Mouse (Mus musculus) monocyte, adult 5-6 weeks (primary cell): Measurements from ENCODE around the gene Pbx1. TPM values are rescaled to one million over a fixed set of nuclear protein-coding genes. Genes with fewer than 3 reads are reported as not detected.

Experiments used
- ATAC-seq: fragments of 153-309, 156-312 bp; replicated peaks from 2 replicates; pipeline ENCODE4 v1.8.0; 2017; ENCODE audit warnings: mild to moderate bottlenecking; ENCODE audit not compliant: low TSS enrichment, insufficient number of reproducible peaks, severe bottlenecking, poor library complexity, low FRiP score
- total RNA-seq: library from RNA; stranded (forward); fragments of 200-1000, 200-491, 200-594 nt; gene quantifications from 3 replicates; pipeline ENCODE4 v1.2.3, GENCODE M21; 2017

Gene Pbx1
- total RNA-seq, 1 experiment from 2014 or later, result 5.4 TPM

DNA sequence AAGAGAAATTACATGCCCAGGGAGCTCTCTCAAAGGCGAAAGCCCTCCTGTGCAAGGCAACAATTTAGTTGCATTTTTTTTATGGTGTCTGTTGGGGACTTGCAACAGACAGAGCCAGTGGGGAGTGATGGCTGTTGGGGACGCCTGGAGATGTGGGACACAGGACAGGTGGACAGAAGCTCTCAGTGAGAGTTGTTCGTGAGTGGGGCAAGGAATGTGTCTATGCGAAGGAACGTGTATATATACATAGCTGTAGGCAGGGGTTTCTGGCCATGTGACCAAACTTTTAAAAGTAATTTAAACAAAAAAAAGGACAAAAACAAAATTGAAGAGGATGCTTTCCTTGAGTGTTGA lies 39.6 kb downstream of the Pbx1 start:
- ATAC-seq, result no peak

- no peak for ATAC-seq
Observed at GRCm38 (mm10) chr1:168391617-168392499, 40.2 kb downstream of the Pbx1 start.

DNA sequence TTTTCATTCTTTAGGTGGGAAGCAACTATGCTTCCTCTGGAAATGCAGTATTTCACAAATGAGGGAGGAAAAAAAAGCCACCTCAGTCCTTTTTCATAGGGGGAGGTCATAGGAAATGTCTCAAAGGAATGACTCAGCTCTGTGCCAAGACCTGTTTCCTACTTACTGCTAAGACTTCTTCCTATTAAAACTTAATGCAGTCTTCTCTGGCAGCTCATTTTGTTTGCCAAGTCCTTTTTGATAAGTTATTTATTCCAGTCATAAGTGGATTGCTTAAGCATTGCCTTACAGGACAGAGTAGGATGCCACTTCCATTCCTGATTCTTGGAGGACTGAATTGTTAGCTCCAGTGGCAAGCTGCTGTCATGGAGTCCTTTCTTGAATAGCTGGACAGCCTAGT lies 41.3 kb downstream of the Pbx1 start:
- no peak for ATAC-seq

- no peak for ATAC-seq
Observed at GRCm38 (mm10) chr1:168386159-168386558, 45.9 kb downstream of the Pbx1 start.

DNA sequence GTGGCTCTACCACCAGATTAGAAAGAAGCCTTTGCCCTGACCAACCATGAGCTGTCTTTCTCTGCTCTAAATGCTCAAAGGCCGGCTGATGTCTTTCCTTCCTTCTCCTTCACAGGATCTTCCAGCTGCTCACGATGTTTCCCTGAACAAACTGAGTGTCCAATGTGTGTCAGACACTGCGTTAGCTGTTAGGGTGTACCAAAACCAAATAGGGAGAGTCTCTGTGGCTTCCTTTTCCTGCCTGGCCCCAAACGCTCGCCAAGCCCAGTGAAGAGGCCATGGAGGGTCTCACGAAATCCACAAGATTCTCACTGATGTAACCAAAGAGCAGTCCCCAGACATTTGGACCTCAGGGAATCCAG lies 47.5 kb downstream of the Pbx1 start:
- no peak for ATAC-seq

DNA sequence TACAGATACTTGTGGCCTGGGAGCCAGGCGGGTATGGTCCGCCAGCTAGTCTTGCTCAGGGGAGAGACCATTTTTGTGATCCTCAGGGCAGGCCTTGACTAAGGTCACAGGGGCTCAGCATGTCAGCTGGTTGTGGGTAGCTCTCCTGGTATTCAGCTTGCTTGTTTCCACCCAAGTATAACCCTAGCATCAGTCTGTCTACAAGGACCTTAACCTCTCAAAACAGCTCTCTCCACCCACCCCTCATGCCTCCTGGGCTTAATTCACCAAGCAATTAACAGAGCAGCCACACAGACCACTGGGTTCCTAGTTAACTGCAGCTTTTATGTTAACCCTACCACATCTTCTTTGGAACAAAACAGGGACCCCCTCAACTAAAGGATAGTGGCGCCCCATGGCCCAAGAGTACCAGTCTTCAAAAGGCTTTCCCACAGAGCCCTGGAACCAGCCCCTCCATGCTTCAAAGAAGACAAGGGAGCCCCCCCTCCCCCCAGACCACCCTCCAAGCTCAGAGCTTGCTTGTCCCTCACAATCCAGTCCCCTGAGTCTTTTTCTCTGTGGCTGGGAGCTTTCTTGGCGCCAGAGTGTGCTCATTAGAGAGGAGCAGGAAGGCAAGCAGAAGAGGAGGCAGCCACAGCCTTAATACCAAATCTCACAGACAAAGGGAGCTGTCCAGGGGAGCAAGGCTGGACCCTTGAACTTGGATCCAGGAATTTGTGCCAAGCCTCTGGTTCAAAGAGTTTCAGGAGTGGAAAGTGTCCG lies 48.1 kb downstream of the Pbx1 start:
- ATAC-seq, result no peak

- no peak for ATAC-seq
Observed at GRCm38 (mm10) chr1:168382823-168383157, 49.3 kb downstream of the Pbx1 start.

- no peak for ATAC-seq
Observed at GRCm38 (mm10) chr1:168382106-168382822, 49.8 kb downstream of the Pbx1 start.

DNA sequence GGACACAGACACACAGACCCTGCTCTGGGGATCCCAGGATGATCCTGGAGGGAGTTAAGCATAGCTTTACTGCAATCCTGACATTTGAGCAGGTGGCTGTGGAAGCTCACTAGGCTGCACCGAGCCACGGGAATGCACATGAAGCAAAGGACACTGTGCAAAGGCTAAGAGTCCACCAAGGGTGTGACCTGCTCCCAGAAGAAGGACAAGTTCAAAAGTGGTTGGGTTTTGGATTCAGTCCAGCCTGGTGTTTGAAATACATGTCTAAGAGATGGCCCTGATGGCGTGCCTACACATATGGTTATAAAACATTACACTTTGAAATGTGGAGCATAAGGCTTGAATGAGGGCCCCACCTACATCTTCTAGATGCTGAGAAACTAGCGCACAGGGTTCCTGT lies 50.6 kb downstream of the Pbx1 start:
- no peak for ATAC-seq

DNA sequence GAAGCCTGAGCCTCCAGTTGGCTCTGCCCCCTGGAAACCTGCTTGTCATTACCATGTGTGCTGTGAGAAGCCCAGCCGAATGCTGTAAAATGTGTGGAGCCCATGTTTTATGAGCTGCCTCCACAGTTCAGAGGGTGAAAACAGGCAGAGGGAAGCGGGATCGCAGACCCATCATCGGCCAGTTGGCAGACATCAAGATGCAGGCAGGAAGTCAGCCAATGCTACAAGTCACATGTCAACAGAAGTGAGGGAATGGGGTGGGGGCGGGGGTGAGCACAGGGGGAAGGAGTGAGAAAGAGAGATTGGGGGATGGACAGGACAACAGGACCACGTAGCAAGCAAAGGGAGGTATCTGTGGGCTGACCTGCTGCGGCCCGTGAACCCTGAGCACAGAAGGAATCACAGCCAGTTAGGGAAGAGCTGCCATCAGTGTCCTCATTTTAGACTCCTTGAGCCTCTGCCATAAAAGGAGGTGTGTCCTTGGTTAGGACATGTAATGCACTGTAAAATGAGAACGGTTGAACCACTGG lies 51.8 kb downstream of the Pbx1 start:
- no peak for ATAC-seq

DNA sequence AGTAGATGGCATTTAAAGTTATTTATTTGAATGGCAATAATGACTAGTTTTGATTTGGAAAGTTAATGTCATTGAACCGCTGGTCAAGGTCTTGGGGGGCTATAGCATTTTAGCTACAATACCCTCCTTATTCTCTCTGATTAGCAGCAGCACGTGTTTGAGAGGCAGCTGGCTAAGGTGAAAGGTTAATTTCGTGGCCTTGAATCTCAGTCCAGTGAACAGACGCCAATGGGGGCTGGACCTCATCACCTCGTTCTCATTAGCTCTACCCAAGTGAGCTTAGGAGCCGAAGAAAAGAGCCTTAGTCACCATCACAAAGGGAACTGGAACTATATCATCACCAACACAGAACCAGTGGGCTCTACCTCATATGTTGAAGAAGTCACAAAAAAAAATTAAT lies 54.4 kb downstream of the Pbx1 start:
- ATAC-seq, result no peak

DNA sequence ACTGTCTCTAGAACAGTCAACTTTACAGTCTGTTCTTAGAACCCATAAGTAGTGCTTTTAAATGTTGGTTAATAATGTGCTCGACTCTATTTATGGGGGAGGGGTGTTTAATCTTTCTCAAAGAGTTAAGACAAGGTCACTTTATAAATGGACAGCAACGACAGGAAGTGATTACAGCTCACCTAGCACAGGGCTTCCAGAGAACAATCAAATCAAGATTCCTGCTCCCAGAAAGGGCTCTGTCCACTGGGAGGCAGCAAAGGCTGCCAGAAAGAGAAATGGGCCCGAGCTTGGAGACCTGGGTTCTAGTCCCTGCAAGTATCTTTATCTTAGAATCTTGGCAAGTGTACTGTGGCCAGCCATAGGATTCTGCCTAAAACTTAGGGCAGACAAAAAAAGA lies 55.7 kb downstream of the Pbx1 start:
- no peak for ATAC-seq

- no peak for ATAC-seq
Observed at GRCm38 (mm10) chr1:168374953-168375600, 57.0 kb downstream of the Pbx1 start.

DNA sequence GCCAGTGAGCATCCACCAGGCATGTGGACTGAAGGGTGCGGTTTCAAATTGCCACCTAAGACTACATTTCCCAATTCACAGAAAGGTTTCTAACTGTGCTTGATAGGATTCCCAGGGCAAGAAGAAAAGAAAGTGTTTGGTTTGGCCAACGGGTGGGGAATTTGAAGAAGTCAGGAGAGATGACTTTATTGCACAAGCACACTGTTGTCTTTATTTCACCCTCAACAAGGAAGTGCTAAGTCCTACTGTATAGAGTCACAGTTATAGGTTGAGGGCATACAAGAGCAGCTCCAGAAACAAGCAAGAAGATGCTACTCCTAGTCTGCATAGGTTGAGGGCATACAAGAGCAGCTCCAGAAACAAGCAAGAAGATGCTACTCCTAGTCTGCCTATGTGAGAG lies 60.0 kb downstream of the Pbx1 start:
- no peak for ATAC-seq

GRCm38 (mm10) chr1:168370966-168371365 lies 61.1 kb downstream of the Pbx1 start:
- ATAC-seq, result no peak

GRCm38 (mm10) chr1:168366261-168366660 lies 65.8 kb downstream of the Pbx1 start:
- ATAC-seq, result no peak

DNA sequence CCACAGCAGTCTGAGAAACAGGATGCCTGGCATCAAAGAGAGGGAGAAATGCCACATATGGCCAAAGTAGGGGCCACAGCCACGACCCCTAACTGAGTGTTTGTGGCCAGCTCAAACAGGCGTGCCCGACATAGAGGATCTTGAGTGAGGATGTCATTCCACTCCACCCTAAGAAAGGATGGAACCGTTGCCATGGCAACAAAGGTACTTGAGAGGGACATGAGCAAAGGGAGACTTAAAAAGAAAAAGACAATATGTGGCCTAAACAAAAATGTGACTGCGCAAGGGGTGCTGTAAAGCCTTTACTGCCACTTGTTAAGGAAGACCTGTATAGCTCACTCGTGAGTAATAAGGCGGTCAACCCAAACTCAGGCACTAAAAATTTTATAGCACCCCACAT lies 67.7 kb downstream of the Pbx1 start:
- ATAC-seq, result no peak

GRCm38 (mm10) chr1:168363053-168363452 lies 69.0 kb downstream of the Pbx1 start:
- no peak for ATAC-seq

GRCm38 (mm10) chr1:168362464-168362863 lies 69.6 kb downstream of the Pbx1 start:
- peak; percentile 40; the same call in 1 of the 2 replicates for ATAC-seq
